Mouse (Mus musculus): Measurements from ENCODE around the gene Ebf1. TPM values are rescaled to one million over a fixed set of nuclear protein-coding genes. Genes with fewer than 3 reads are reported as not detected.

Gene Ebf1
- total and polyA plus RNA-seq, 3 experiments = 0.04 TPM; not detected in 2

GRCm38 (mm10) chr11:44911765-44912164 is 294.6 kb downstream of the Ebf1 start:
- Histone ChIP-seq H3K9ac (ENCODE audit: control insufficient read depth, low read depth, low read length, poor library complexity, severe bottlenecking) (no peak overlapping the region), H3K36me3 (ENCODE audit: control insufficient read depth in 1 of 2, insufficient read depth in 2 of 2, low read length in 2 of 2) (no peaks in the 10 kb centered on the region)

GRCm38 (mm10) chr11:44913806-44914205 is 296.7 kb downstream of the Ebf1 start:
- TF ChIP-seq ZKSCAN1 (IDR thresholded peaks at IDR 0.05; ENCODE audit: low read depth, low read length) (no peak), CHD2 (IDR thresholded peaks at IDR 0.05; ENCODE audit: low read length) (no peak), UBTF (IDR thresholded peaks at IDR 0.05; ENCODE audit: borderline replicate concordance, insufficient read depth, low read depth, low read length) (no peak), MAX (IDR thresholded peaks at IDR 0.05; ENCODE audit: low read length) (no peak), GATA1 (IDR thresholded peaks at IDR 0.05; ENCODE audit: low read depth, low read length) (no peak), E2F4 (IDR thresholded peaks at IDR 0.05; ENCODE audit: borderline replicate concordance, low read depth, low read length) (no peak), USF2 (IDR thresholded peaks at IDR 0.05; ENCODE audit: borderline replicate concordance in 1 of 2, insufficient read depth in 1 of 2, low read depth in 1 of 2, low read length in 2 of 2) (no peak), ZNF384 (IDR thresholded peaks at IDR 0.05; ENCODE audit: low read depth, low read length) (no peak), MYC (IDR thresholded peaks at IDR 0.05; ENCODE audit: low read depth, low read length) (no peak), MAFK (IDR thresholded peaks at IDR 0.05; ENCODE audit: borderline replicate concordance, low read depth, low read length) (no peak)

More at GRCm38 (mm10) chr11:44911765-44912164, 294.6 kb downstream of the Ebf1 start:
- H3K4me3 ChIP-seq (ENCODE audit: control insufficient read depth in 1 of 2, insufficient read depth in 1 of 2, low read depth in 2 of 2, low read length in 2 of 2) = no peak overlapping the region
- no peaks in the 10 kb centered on the region for H3K4me1 ChIP-seq (ENCODE audit: control insufficient read depth in 1 of 2, insufficient read depth in 2 of 2, low read length in 2 of 2)
- DNase-seq (ENCODE audit: low read depth, low spot score) = no peak
- H3K27ac ChIP-seq (ENCODE audit: control insufficient read depth, low read depth, low read length) = no peak overlapping the region
- no peaks in the 10 kb centered on the region for H3K27me3 ChIP-seq (ENCODE audit: control insufficient read depth in 1 of 2, insufficient read depth in 2 of 2, low read length in 2 of 2)
- H3K79me2 ChIP-seq (ENCODE audit: control insufficient read depth, insufficient read depth, low read length, poor library complexity) = no peaks in the 10 kb centered on the region
- H3K9me3 ChIP-seq (replicated peaks; ENCODE audit: insufficient read depth, low read length) = no peaks in the 10 kb centered on the region
- TF ChIP-seq ZNF384 (IDR thresholded peaks at IDR 0.05; ENCODE audit: low read depth, low read length) = no peak
- no peak for TF ChIP-seq NELFE (IDR thresholded peaks at IDR 0.05; ENCODE audit: low read depth, low read length)
- no peak for TF ChIP-seq MYB (IDR thresholded peaks at IDR 0.05; ENCODE audit: low read depth, low read length)
- no peak for TF ChIP-seq ZKSCAN1 (IDR thresholded peaks at IDR 0.05; ENCODE audit: low read depth, low read length)
- no peak for TF ChIP-seq MAX (IDR thresholded peaks at IDR 0.05; ENCODE audit: low read length)
- TF ChIP-seq MAFK (IDR thresholded peaks at IDR 0.05; ENCODE audit: borderline replicate concordance, low read depth, low read length) = no peak
- TF ChIP-seq SMC3 (IDR thresholded peaks at IDR 0.05; ENCODE audit: low read depth, low read length) = no peak
- no peak for TF ChIP-seq ETS1 (IDR thresholded peaks at IDR 0.05; ENCODE audit: low read depth, low read length)

GRCm38 (mm10) chr11:44917059-44917458 is 299.9 kb downstream of the Ebf1 start:
- TF ChIP-seq POLR2A (IDR thresholded peaks at IDR 0.05; ENCODE audit: control insufficient read depth in 1 of 2, insufficient read depth in 1 of 2, low read depth in 1 of 2, low read length in 2 of 2, poor library complexity in 1 of 2) = no peak
- TF ChIP-seq NELFE (IDR thresholded peaks at IDR 0.05; ENCODE audit: low read depth, low read length) = no peak
- TF ChIP-seq NRF1 (IDR thresholded peaks at IDR 0.05; ENCODE audit: insufficient read depth, low read depth, low read length, poor library complexity, severe bottlenecking) = no peak
- TF ChIP-seq GABPA (IDR thresholded peaks at IDR 0.05; ENCODE audit: low read depth, low read length) = no peak
- TF ChIP-seq RAD21 (IDR thresholded peaks at IDR 0.05; ENCODE audit: low read depth, low read length) = no peak
- Histone ChIP-seq H3K4me3 (ENCODE audit: control insufficient read depth in 1 of 2, insufficient read depth in 1 of 2, low read depth in 2 of 2, low read length in 2 of 2) (no peak overlapping the region), H3K79me2 (ENCODE audit: control insufficient read depth, insufficient read depth, low read length, poor library complexity) (no peaks in the 10 kb centered on the region), H3K9ac (ENCODE audit: control insufficient read depth, low read depth, low read length, poor library complexity, severe bottlenecking) (no peak overlapping the region), H3K4me1 (ENCODE audit: control insufficient read depth in 1 of 2, insufficient read depth in 2 of 2, low read length in 2 of 2) (no peaks in the 10 kb centered on the region), H3K27ac (ENCODE audit: control insufficient read depth, low read depth, low read length) (no peak overlapping the region), H3K9me3 (replicated peaks; ENCODE audit: insufficient read depth, low read length) (no peaks in the 10 kb centered on the region), H3K27me3 (ENCODE audit: control insufficient read depth in 1 of 2, insufficient read depth in 2 of 2, low read length in 2 of 2) (no peaks in the 10 kb centered on the region), H3K36me3 (ENCODE audit: control insufficient read depth in 1 of 2, insufficient read depth in 2 of 2, low read length in 2 of 2) (no peaks in the 10 kb centered on the region)
- no peak for DNase-seq (ENCODE audit: low read depth, low spot score)

More at GRCm38 (mm10) chr11:44913806-44914205, 296.7 kb downstream of the Ebf1 start:
- no peaks in the 10 kb centered on the region for H3K27me3 ChIP-seq (ENCODE audit: control insufficient read depth in 1 of 2, insufficient read depth in 2 of 2, low read length in 2 of 2)
- no peaks in the 10 kb centered on the region for H3K4me1 ChIP-seq (ENCODE audit: control insufficient read depth in 1 of 2, insufficient read depth in 2 of 2, low read length in 2 of 2)
- DNase-seq (ENCODE audit: low read depth, low spot score) = no peak
- H3K79me2 ChIP-seq (ENCODE audit: control insufficient read depth, insufficient read depth, low read length, poor library complexity) = no peaks in the 10 kb centered on the region
- no peak overlapping the region for H3K4me3 ChIP-seq (ENCODE audit: control insufficient read depth in 1 of 2, insufficient read depth in 1 of 2, low read depth in 2 of 2, low read length in 2 of 2)
- no peaks in the 10 kb centered on the region for H3K36me3 ChIP-seq (ENCODE audit: control insufficient read depth in 1 of 2, insufficient read depth in 2 of 2, low read length in 2 of 2)
- H3K9me3 ChIP-seq (replicated peaks; ENCODE audit: insufficient read depth, low read length) = no peaks in the 10 kb centered on the region
- no peak overlapping the region for H3K9ac ChIP-seq (ENCODE audit: control insufficient read depth, low read depth, low read length, poor library complexity, severe bottlenecking)
- H3K27ac ChIP-seq (ENCODE audit: control insufficient read depth, low read depth, low read length) = no peak overlapping the region

Measured in MEL (cell line).